Mouse (Mus musculus) heart, adult 8-10 months (tissue): ENCODE data around the gene Lman1l. TPM values are rescaled to one million over a fixed set of nuclear protein-coding genes. Genes with fewer than 3 reads are reported as not detected.

Experiments used
- DNase-seq: peaks from one replicate; pipeline ENCODE4 v3.0.0; 2022; ENCODE audit warnings: low spot score
- total RNA-seq, 4 experiments: library from RNA; stranded (reverse); gene quantifications; 2 replicates each; pipeline ENCODE4 v1.2.4; 2022

Gene Lman1l
- total RNA-seq, 4 experiments from 2014 or later, result 0.16 to 0.32 (median 0.22) TPM; not detected in 1

DNA sequence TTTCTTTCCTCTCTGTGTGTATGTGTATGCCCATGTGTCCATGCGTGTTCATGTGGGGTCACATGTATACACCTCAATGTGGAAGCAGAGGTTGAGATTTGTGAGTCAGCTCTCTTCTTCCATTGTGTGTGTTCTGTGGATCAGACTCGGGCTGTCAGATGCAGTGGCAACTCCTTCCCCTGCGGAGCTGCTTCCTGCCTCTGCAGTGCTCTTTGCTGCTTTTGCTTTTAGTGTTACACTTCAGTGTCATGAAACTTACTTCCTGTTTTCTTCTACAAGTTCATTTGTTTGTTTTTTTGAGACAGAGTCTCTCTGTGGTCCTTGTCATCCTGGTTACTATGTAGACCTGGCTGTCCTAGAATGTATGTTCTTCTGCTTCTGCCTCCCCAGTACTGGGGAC, 35.6 kb downstream of the Lman1l start:
- no peak for DNase-seq

DNA sequence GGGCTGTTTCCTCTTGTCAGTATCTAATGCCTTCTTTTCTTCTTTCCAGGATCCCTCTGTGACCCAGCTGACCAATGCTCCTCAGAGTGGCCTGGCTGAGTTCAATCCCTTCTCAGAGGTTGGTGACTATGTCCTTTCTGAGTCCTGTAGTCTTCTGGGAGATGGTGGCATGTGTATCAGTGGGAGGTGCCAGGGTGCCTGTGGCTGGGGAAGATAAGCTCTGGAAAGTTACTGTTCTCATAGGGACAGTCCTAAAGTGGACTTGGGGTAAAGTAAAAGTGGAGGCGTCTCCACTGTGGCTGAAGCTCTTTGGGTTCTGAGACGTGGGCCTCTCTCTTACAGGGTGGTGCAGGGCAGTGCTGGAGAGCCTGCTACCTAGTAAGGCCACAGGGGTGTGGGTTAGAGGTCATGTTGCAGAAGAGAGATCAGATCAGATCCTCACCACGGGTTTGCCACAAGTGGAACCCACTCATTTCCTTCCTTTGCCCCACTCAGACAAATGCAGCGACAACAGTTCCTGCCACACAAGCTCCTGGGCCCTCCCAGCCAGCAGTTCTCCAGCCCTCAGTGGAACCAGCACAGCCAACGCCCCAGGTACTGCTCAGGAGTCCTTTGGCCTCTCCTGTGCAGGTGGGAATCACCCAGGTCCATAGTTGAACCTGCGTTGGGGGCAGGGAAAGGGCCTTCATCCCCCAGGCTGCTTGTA, 43.3 kb downstream of the Lman1l start:
- DNase-seq, result no peak

DNA sequence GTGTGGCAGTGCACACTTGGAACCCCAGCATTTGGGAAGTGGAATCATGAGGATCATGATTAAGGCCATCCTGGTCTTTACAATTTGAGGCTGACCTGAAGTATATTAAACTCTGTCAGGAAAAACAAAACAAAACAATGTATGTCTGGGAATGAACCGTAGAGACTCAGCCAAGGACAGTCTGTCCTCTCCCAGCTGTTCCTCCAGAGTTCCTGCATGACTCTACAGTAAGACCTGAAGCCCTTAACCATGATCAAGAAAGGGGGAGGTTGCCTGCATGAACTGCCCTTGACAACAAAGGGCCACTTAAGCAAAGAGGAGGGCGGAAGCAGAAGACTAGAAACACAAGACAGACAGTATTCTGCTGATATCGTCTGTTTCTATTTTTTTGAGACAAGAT, 45.0 kb downstream of the Lman1l start:
- no peak for DNase-seq

DNA sequence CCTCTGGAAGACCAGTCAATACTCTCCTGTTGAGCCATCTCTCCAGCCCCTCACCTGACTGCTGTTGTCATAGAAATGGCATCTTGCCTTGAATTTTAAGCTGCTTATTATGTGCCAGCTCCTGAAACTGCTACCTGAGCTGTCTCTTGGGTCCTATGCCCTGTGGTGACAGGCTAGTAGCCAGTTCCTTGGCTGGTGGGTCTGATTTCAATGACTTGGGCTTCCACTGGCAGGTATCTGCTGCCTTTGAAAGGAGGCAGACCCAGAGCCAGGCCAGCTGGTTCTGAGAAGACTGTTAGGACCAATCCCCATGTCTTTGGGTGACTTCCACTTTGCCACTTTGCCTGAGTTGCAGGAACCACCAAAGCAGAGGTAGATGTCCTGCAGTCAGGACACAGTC, 46.2 kb downstream of the Lman1l start:
- DNase-seq, result no peak

- no peak for DNase-seq
Observed at GRCm38 (mm10) chr9:57568500-57568899, 52.1 kb downstream of the Lman1l start.

DNA sequence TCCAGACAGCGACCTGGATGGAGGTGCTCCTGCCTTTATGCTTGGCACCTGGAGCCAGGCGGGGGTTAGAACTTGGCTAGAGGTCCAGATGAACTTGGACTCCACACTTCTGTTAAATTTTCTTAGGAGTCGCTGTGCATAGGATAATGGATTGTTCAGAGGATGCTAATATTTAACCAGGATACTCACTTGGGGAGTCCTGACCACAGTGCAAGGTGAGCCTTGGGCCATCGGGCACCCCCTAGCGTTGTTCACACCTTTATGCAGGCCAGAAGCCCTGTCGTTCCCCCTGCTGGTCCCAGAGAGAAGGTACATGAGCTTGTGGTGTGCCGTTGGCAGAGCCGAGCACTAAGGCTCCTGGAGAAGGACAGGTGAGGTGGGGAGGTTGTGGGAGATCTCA, 53.7 kb downstream of the Lman1l start:
- DNase-seq, result no peak

GRCm38 (mm10) chr9:57565741-57566221, 54.8 kb downstream of the Lman1l start:
- DNase-seq, result no peak

DNA sequence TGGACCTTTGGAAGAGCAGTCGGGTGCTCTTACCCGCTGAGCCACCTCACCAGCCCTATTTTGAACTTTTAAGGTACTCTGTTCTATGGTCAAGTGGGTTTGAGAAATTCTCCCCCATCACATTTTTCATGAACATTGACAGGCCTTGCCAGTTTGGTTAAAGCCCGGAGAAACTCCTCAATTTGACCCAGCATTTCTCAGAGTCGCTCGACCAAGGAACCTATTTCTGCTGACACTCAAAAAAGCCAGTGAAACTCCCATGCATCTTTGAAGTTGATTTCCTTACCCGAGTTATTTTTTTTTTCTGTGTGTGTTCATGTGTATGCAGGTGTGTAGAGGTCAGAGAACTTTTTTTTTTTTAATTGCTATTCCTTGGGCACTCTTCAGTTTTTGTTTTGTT, 56.0 kb downstream of the Lman1l start:
- no peak for DNase-seq

DNA sequence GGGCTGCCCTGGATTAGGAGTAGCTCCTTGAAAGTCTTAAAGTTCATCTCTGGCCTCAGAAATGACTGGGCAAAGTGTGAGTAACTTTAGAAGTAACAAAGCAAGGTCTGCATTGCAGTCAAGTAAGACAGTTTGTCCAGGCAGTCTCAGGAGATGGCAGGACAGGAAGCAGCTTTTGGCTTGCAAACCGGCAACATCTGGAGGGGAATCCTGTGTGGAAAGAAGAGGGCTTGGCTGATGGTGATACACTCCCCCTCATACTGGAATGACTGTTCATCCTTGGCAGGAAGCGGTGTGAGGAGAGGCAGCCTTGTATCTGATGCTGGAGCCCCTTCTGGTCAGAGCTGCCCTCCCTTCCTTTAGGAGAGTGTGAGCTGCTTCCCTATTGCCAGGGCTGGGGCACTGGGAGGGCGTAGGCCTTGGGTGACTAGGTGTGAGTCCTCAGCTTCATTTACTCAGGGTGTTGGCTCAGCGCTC, 57.6 kb downstream of the Lman1l start:
- DNase-seq, result peak; percentile 72

DNA sequence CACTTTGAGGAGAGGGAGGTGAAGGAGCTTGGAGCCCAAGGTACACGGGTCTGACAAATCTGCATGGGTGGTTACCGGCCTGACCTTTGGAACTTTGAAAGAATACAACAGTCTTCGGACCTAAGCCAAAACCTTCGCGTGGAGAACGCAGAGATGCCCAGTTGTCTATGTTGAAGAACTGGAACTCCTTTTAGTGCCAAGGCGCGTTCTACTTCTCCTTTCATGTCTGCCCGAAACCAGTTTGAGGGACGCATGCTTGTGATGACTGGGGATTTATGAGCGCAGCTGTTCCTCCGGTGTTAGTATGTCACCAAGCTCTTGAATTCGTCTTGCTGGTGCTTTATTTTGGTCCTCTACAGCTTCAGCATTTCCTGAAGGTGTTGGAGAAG, 58.9 kb downstream of the Lman1l start:
- no peak for DNase-seq

DNA sequence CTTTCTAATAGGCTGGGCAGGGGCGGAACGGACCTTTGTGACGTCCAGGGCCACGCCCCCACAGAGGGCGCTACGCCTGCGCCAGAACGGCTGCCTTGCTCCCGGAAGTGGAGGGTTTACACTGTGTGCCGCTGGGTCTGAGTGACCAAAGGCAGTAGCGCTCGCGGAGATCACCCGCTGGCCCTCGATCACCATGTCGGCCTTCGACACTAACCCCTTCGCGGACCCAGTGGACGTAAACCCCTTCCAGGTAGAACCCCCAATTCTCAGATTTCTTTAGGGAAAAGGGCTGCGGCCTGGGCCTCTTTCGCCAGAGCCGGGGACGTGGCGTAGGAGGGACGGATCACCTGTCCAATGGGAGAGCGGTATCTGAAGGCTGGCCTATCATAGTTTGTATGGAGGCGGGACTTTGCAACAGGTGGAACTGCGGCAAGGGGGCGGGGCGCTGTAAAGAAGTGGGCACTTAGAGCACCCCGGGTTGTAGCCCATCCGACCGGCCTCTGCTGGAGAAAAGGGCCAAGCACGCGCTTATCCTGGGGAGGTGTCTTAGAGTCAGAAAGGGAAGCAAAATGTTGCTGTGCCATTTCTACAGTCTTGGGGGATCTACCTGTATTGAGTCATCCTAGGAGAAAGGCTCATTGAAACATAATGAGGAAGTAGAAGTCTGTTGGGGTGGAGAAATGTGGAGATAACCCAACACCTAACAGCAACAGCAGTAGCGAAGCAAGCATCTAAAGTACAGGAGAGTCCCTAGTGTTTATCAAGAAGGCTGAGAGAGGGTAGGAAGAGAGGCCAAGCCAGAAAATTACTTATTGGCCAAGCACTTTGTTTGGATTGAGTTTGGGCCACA, 59.5 kb downstream of the Lman1l start, which contains the start of gene Scamp2:
TSS of gene Scamp2 (plus strand) at position 83 of the 850 bp plus-strand sequence.
- peak; percentile 94 for DNase-seq

GRCm38 (mm10) chr9:57560263-57560662, 60.3 kb downstream of the Lman1l start:
- no peak for DNase-seq

DNA sequence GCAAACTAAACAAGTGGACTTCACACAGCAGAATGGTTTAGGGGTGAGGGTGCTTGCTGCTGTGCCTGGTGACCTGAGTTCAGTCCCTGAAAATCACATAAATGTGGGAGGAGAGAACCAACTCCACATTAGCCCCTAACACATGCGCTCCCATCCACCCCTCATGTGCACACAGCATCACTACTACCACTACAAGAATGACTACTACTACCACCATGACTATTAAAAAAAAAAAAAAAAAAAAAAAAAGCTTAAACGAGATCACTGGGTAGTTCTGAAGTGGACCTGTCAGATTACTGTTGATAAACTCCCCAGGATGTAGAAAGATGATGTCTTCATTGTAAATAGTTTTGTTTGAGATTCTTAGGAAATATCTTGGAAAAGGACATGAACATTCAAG, 61.0 kb downstream of the Lman1l start:
- no peak for DNase-seq

- no peak for DNase-seq
Observed at GRCm38 (mm10) chr9:57558625-57559024, 61.9 kb downstream of the Lman1l start.

DNA sequence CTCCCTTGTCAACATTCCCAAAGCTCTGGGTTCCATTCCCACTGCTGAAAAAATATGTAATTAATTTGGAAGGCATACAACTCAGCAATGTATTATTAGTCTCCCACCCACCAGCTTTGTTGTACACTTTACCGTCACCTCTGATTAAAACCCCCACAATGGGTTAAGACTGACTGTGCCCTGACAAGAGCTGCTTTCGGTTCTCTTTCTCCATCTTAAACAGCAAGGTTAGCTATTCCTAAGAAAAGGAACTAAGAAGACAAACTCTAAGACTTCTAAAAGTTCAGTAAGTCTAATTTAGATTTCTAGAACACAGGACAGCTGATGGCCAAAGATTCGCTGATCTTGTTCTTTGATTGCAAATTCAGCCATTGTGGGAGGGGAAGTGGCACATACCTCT, 63.4 kb downstream of the Lman1l start:
- no peak for DNase-seq

Other genes with a start within 250 kb of the Lman1l start
- 10 to 100 TPM in 2 of 4 experiments, 1 to 10 TPM in 2; 7.0 to 18.5 (median 9.7) TPM for gene Ppcdc, start 180.7 kb downstream of the Lman1l start, total RNA-seq
- gene Scamp5, start 152.7 kb downstream of the Lman1l start, total RNA-seq, result 1 to 10 TPM; 4.1 to 7.3 (median 6.5) TPM
- gene Rpp25, start 116.7 kb downstream of the Lman1l start, total RNA-seq, result 1 to 10 TPM; 2.0 to 3.7 (median 2.0) TPM
- gene Cox5a, start 99.5 kb downstream of the Lman1l start, total RNA-seq, result 1,000 to 10,000 TPM; 2,249 to 2,640 (median 2,421) TPM
- gene Fam219b, start 83.2 kb downstream of the Lman1l start, total RNA-seq, result 10 to 100 TPM in 3 of 4 experiments, 1 to 10 TPM in 1; 9.5 to 11.6 (median 10.8) TPM
- 100 to 1,000 TPM; 127 to 162 (median 147) TPM for gene Mpi, start 68.0 kb downstream of the Lman1l start, total RNA-seq
- 10 to 100 TPM; 25.0 to 31.1 (median 25.3) TPM for gene Scamp2, start 59.8 kb downstream of the Lman1l start, total RNA-seq
- gene Ulk3, start 31.3 kb downstream of the Lman1l start, total RNA-seq, result 10 to 100 TPM in 2 of 4 experiments, 1 to 10 TPM in 2; 6.9 to 11.9 (median 10.0) TPM
- not detected for gene Cplx3, start 14.5 kb downstream of the Lman1l start, total RNA-seq
- gene Csk, start 32.9 kb upstream of the Lman1l start, total RNA-seq, result 10 to 100 TPM; 18.9 to 32.0 (median 27.7) TPM
- not detected for gene Cyp1a2, start 62.9 kb upstream of the Lman1l start, total RNA-seq
- under 1 TPM in 2 of 4 experiments, not detected in 2; 0.14 to 0.69 TPM for gene Cyp1a1, start 67.2 kb upstream of the Lman1l start, total RNA-seq
- 1 to 10 TPM; 3.6 to 5.3 (median 4.5) TPM for gene Edc3, start 87.8 kb upstream of the Lman1l start, total RNA-seq
- 10 to 100 TPM; 23.8 to 36.5 (median 29.3) TPM for gene Clk3, start 145.1 kb upstream of the Lman1l start, total RNA-seq
- 1 to 10 TPM; 2.9 to 5.4 (median 3.4) TPM for gene Arid3b, start 216.0 kb upstream of the Lman1l start, total RNA-seq